Mouse (Mus musculus) layer of hippocampus, postnatal 25 days (tissue): ENCODE data around the gene Aldh18a1. TPM values are rescaled to one million over a fixed set of nuclear protein-coding genes. Genes with fewer than 3 reads are reported as not detected.
A peak's percentile ranks its signal among the peaks of the same experiment; 100 is the strongest.
"Not testable (repeated sequence)": the region's sequence is repeated elsewhere in the genome, so short reads cannot be mapped to it uniquely, and the experiment has no call there.

Source experiments
- DNase-seq, 2 experiments: peaks; one replicate each; pipeline ENCODE4 v3.0.0; 2022; ENCODE audit warnings: mixed read lengths in 2 of 2, low spot score in 1 of 2; ENCODE audit errors: extremely low spot score in 1 of 2
- total RNA-seq, 2 experiments: library from RNA; stranded (reverse); gene quantifications; 2 replicates each; pipeline ENCODE4 v1.2.3; 2021

Gene Aldh18a1
- 10 to 100 TPM; 22.0 to 30.3 TPM for total RNA-seq

GRCm38 (mm10) chr19:40588293-40588654, at the start of gene Aldh18a1:
Gene Aldh18a1 (minus strand): TSS chr19:40588463.
- peak; percentile 94 to 95 for DNase-seq

- no peak for DNase-seq
Measured at GRCm38 (mm10) chr19:40637601-40638000, 49.3 kb upstream of the Aldh18a1 start.

- no peak for DNase-seq
Measured at GRCm38 (mm10) chr19:40637091-40637490, 48.8 kb upstream of the Aldh18a1 start.

- DNase-seq = no peak
Measured at GRCm38 (mm10) chr19:40633144-40633543, 44.9 kb upstream of the Aldh18a1 start.

- no peak for DNase-seq
Measured at GRCm38 (mm10) chr19:40632668-40633067, 44.4 kb upstream of the Aldh18a1 start.

- no peak for DNase-seq
Measured at GRCm38 (mm10) chr19:40632193-40632592, 43.9 kb upstream of the Aldh18a1 start.

GRCm38 (mm10) chr19:40630606-40631005, 42.3 kb upstream of the Aldh18a1 start:
- no peak for DNase-seq

GRCm38 (mm10) chr19:40630096-40630495, 41.8 kb upstream of the Aldh18a1 start:
- DNase-seq = no peak

GRCm38 (mm10) chr19:40628950-40629349, 40.7 kb upstream of the Aldh18a1 start:
- DNase-seq = no peak

- DNase-seq = no peak
Measured at GRCm38 (mm10) chr19:40625935-40626334, 37.7 kb upstream of the Aldh18a1 start.

- DNase-seq = not testable (repeated sequence)
Measured at GRCm38 (mm10) chr19:40621616-40622015, 33.4 kb upstream of the Aldh18a1 start.

- no peak for DNase-seq
Measured at GRCm38 (mm10) chr19:40616021-40616420, 27.8 kb upstream of the Aldh18a1 start.

- DNase-seq = no peak
Measured at GRCm38 (mm10) chr19:40614811-40615210, 26.5 kb upstream of the Aldh18a1 start.

- peak; percentile 84 to 94 for DNase-seq
Measured at GRCm38 (mm10) chr19:40611830-40612506, 23.7 kb upstream of the Aldh18a1 start, which contains the start of the genes Tctn3 and Entpd1. Gene Tctn3 (minus strand): TSS chr19:40612233. Gene Entpd1 (plus strand): TSS chr19:40612366.

- no peak for DNase-seq
Measured at GRCm38 (mm10) chr19:40607676-40608075, 19.4 kb upstream of the Aldh18a1 start.

GRCm38 (mm10) chr19:40605189-40605588, 16.9 kb upstream of the Aldh18a1 start:
- no peak for DNase-seq

- no peak for DNase-seq
Measured at GRCm38 (mm10) chr19:40601870-40602269, 13.6 kb upstream of the Aldh18a1 start.

- not testable (repeated sequence) for DNase-seq
Measured at GRCm38 (mm10) chr19:40600846-40601245, 12.6 kb upstream of the Aldh18a1 start.

GRCm38 (mm10) chr19:40595831-40596230, 7.6 kb upstream of the Aldh18a1 start:
- no peak for DNase-seq

GRCm38 (mm10) chr19:40595231-40595630, 7.0 kb upstream of the Aldh18a1 start:
- DNase-seq = no peak

- no peak for DNase-seq
Measured at GRCm38 (mm10) chr19:40589530-40589880, 1.2 kb upstream of the Aldh18a1 start.

- DNase-seq = peak; percentile 63 to 89
Measured at GRCm38 (mm10) chr19:40588847-40589529, 725 bp upstream of the Aldh18a1 start.
